Mouse (Mus musculus): ENCODE data around the gene Xpnpep1. TPM values are rescaled to one million over a fixed set of nuclear protein-coding genes. Genes with fewer than 3 reads are reported as not detected.

The Xpnpep1 gene
- polyA plus RNA-seq (2021; fragmentation: Nextera tagmentation) = 67.8 and 71.1 TPM in 2 replicates
- long read RNA-seq, experiment 1, full-length matches to known transcripts = 99 of 177 reads
- long read RNA-seq, experiment 1, partial matches to known transcripts = 14 of 177 reads
- long read RNA-seq, experiment 1, other reads (novel, unspliced or antisense) = 64 of 177 reads
- long read RNA-seq, experiment 2, full-length matches to known transcripts = 361 of 585 reads
- long read RNA-seq, experiment 2, partial matches to known transcripts = 167 of 585 reads
- long read RNA-seq, experiment 2, other reads (novel, unspliced or antisense) = 57 of 585 reads

DNA sequence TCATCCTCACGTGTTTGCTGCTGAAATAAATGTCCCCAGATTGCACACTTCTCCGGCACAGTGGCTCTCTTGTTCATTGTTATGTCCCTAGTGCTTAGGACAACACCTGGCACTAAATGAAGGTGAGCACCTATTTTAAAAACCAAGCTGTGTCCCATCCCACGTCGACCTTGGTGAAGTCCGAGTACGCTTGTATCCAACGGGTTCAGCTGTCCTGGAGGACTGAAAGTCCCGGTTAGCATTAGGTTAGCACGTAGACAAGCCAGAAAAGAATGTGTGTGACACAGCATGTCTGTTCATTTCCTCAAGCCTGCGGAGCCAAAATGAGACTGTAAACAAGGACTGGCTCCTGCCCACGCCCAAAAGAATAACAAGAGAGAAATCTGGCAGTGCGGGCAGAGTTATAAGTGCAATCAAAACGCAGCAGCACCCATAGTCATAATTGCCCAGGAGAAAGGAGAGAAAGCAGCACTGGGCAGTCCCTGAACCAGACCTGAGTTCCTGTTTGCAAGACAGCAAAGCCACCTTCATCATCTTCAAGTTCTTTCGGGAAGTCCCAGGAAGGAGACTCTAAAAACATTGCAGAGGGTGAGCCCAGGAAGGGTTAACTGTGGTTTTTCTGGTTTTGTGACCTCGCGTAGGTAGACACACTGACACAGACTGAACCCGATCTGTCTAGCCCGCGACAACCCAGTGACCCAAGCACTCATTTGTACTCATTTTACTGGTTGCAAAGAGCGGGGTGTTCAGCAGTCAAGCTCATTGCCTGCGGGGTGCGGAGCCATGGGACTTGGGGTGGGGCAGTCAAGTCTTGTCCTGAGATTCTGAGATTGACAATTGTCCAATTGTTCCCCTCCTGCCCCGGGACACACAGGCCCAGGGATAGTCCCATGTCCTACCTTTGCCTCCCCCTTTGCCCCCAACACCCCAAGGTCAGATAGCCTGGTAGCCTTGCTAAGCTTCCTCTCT, at the start of gene Xpnpep1:
Gene Xpnpep1 (minus strand): TSS at position 51 of the 969 bp plus-strand sequence.

Small RNA genes lying within 50 kb of the gene (microRNA-seq; reads per million reads assigned to microRNA genes)
- gene Mir6407 = not detected

Other genes starting within 250 kb of the Xpnpep1 start
- gene Add3, start 100.2 kb upstream of the Xpnpep1 start, polyA plus RNA-seq (2021; fragmentation: Nextera tagmentation) = 42.5 and 42.8 TPM in 2 replicates